Mouse (Mus musculus) adrenal gland, adult 8-10 months (tissue): ENCODE results near the gene Rptor. TPM values are rescaled to one million over a fixed set of nuclear protein-coding genes. Genes with fewer than 3 reads are reported as not detected.

Experiments
- DNase-seq: peaks from one replicate; pipeline ENCODE4 v3.0.0; 2022
- total RNA-seq, 4 experiments: library from RNA; stranded (reverse); gene quantifications; 2 replicates each; pipeline ENCODE4 v1.2.4; 2022

Rptor gene
- total RNA-seq, 4 experiments from 2014 or later: 57.6 to 74.5 (median 59.9) TPM

GRCm38 (mm10) chr11:119784672-119785341 is 182.1 kb downstream of the Rptor start:
- DNase-seq: no peak

GRCm38 (mm10) chr11:119785661-119786384 is 183.1 kb downstream of the Rptor start:
- DNase-seq: no peak

GRCm38 (mm10) chr11:119786385-119786880 is 183.7 kb downstream of the Rptor start:
- DNase-seq: no peak

DNA sequence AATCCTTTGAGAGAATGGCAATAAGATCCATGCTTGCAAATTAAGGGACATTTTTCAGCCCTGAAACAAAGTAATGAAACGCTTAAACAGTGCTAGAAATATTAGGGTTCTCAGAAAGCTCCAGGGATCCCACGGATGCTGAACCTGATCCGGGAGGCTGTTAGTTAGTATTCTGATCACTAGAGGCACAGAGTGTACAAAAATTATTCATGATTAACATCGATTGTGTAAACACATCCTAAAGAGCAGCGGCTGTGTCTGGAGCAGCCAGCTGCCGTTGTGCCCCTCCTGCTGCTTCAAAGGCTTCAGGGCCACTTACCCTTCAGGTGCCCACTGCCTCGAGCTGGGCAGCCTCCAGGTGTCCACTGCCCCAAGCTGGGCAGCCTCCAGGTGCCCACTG is 185.8 kb downstream of the Rptor start:
- DNase-seq: no peak

DNA sequence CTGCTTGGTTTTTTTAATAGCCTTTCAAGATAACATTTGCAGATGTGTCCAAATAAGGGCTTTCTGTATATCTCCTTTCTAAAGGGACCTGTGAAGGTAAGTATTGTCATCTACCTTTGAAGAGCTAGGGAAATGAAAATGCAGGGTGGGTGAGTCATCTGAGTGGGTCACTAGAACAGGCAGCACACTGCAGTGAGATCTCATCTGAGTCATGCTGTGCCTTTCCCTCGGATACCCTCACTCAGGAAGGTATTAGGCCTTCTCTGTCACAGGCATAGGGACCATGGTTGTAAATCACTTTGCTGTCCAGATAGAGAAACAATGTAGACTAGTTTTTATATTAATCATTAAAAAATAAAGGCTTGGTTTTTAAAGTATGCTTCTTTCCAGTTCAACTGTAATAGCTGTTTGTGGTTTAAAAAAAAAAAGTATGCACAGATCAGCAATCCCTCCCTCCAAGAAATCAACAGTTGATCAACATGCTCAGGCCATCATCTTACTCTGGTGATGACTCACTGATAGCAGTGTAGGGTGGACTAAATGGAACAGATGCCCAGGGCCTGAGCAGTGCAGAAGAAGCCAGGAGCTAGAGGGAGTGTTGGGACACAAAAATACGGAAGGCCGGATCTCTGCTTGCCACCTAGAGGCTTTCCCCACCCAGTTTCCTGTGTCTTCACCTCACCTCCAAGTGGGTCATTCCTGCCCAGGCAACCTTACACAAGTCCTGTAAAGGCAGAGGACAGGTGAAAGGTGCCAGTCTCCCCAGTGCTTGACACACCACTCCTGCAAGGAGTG is 186.4 kb downstream of the Rptor start:
- no peak for DNase-seq

GRCm38 (mm10) chr11:119791923-119792564 is 189.3 kb downstream of the Rptor start:
- DNase-seq: no peak

DNA sequence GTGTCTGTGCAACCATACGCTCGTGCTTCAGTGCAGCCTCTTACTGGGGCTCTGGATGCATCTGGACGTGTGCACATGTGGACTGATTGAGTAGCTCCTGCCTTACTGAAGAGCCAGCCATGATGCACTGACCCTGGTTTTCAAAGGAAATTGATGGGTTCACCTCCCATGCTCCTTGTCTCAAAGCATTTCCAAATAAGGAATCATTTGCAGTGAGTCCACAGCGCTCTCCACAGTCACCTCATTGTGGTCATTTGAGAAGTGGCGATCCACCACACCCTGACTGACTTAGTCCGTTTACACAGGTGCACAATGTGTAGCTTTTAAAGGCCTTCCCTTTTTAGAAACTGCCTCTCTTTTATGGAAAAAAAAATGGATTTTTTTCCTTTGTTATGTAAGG is 190.7 kb downstream of the Rptor start:
- DNase-seq: no peak

GRCm38 (mm10) chr11:119794020-119794419 is 191.3 kb downstream of the Rptor start:
- no peak for DNase-seq

DNA sequence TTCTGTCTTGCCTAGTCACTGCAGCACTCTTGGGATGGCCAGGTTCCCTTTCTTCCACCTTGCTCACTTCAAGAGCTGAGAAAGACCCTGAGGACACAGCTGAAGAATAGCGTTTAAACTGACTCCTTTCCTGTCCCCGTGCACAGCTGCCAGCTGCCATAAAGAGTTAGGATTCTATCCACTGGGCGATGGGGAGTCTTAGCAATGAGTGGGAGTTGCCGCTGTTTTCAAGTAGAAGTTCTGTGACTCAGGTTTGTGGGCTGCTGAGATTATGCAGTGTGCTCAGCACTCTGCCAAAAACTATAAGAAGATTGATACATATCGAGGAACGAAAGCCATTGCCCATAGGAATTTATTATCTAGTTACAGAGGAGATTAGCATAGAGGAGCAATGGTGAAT is 192.0 kb downstream of the Rptor start:
- no peak for DNase-seq

DNA sequence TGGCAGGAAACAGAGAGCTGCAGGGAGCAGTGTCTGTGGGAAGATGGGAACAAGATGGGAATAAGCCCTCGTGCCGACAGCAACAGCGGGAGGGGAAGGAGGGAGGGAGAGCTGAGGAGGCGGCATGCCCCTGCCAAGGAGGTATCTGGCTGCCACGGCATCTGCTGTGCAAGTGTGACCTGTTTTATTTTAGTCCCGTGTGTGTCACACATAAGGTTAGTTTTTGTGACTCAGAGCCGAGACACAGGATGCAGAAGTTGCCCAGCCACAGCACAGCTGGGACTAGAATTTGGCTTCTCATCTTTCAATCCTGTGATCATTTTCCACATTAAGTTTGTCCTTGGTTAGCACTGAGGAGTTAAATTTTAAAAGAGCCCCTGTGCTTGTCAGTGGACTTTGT is 193.7 kb downstream of the Rptor start:
- no peak for DNase-seq

- DNase-seq: no peak
These were observed 194.1 kb downstream of the Rptor start for GRCm38 (mm10) chr11:119796846-119797245.

DNA sequence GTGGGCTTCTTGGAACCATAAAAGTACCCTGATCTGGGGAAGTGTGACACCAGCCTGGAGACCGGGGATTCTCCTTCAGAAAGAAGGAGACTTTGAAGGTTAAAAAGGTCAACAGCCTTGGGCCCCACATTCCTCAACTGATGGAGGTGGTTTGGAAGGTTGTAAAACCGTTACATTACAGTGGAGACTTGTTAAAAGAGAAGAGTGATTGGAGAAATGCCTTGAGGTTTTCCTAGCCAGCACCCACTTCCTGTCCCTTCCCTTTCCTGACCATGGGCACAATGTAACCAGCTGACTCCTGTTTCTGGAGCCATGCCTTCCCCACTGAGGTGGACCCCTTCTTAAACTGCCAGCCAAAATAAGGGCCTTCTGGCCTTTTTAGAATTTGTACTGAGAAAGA is 196.8 kb downstream of the Rptor start:
- no peak for DNase-seq

GRCm38 (mm10) chr11:119801855-119802254 is 199.2 kb downstream of the Rptor start:
- no peak for DNase-seq

GRCm38 (mm10) chr11:119802947-119803346 is 200.2 kb downstream of the Rptor start:
- DNase-seq: no peak

DNA sequence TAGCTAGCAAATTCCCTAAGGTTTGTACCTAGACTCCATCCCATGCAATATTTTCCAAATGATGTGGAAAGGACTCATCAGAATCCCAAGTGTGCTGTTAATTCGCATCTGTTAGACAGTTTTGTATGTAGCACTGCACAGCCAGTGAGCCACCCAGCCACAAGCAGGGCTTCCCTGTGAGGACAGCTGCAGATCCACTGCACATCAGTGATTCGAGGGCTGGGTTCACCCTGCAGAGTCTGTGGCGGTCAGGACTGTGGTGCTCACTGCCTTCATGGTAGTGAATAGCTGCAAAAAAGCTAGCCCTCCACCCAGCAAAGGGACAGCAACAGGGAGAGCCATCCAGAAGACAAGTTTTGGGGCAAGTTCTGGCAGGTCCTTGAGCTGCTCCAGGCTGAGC is 201.7 kb downstream of the Rptor start:
- DNase-seq: no peak

- no peak for DNase-seq
These were observed 202.5 kb downstream of the Rptor start for GRCm38 (mm10) chr11:119805112-119805750.

GRCm38 (mm10) chr11:119806539-119806938 is 203.8 kb downstream of the Rptor start:
- no peak for DNase-seq

- DNase-seq: no peak
These were observed 204.8 kb downstream of the Rptor start for GRCm38 (mm10) chr11:119807431-119808031.

GRCm38 (mm10) chr11:119808647-119809280 is 206.1 kb downstream of the Rptor start:
- DNase-seq: no peak

DNA sequence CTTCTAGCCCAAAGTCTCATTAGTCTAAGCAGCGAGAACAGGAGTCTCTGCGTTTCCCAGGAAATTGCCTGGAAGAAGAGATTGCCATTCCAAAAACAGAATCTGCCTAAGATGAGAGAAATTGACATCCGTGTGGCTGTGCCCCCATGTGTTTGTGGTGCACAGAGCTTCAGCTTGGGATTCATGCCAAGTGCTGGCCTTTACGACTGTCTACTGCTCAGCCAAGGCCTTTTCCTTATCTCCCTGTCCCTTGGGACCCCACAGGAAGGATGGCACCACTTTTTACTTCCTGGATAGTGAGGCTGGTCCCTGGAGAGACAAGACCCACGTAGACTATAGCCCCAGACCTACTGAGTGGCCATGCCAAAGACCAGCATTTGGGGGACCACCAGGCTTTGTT is 206.6 kb downstream of the Rptor start:
- peak; percentile 40 for DNase-seq

GRCm38 (mm10) chr11:119811022-119811421 is 208.3 kb downstream of the Rptor start:
- peak; percentile 65 for DNase-seq
